Mouse (Mus musculus) neural tube, embryonic 10.5 days (tissue): Measurements from ENCODE around the gene Apex1.
"Not testable (repeated sequence)": the region's sequence is repeated elsewhere in the genome, so short reads cannot be mapped to it uniquely, and the experiment has no call there.

Experiments
- DNase-seq: peaks from one replicate; pipeline ENCODE4 v3.0.0-alpha.2; 2017; ENCODE audit warnings: low spot score; ENCODE audit errors: extremely low spot score

Gene Apex1

DNA sequence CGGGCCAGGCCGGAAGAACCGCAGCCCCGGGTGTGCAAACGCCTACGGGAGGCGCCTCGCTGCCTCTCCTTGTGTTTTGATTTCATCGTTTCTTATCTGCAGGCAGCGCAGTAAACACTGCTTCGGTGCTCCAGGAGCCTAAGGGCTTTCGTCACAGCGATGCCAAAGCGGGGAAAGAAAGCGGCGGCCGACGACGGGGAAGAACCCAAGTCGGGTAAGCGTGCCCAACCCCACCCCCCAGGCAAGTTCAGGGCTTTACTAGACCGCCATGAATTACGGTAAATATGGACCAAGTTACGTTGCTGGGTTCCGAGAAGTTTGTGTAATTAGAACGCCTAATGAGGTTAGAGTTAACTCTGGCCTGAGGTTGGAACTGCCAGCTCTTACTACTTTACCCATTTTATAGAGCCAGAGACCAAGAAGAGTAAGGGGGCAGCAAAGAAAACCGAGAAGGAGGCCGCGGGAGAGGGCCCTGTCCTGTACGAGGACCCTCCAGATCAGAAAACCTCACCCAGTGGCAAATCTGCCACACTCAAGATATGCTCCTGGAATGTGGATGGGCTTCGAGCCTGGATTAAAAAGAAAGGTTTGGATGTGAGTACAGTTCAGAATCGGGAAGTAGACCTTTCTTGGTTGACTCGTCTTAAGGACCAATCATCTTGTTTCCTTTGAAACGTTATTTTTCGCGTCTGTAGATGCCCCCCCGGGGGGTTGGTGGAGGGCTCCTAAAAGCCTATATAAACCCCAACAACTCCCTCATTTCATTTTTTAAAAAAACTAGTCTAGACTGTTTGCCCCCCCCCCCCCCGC, 548 bp downstream of the Apex1 start:
- DNase-seq = peak; percentile 44

DNA sequence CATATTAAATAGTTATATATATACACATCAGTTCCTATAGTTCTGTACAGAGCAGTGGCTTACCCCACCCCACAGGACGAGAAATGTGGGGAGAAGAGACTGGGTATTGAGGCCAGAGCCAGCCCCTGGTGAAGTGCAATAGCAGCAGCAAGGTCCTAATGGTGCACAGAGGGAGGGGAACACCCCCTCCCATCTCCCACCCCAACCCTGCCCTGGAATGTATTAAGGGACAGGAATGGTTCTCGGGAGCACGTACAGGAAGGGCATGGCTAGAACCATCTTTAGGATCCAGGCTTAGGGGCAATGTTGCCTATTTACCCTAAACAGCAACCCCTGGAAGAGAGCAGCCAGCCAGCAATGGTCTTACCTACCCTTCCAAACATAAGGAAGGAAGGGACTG, 2.6 kb downstream of the Apex1 start:
- no peak for DNase-seq

DNA sequence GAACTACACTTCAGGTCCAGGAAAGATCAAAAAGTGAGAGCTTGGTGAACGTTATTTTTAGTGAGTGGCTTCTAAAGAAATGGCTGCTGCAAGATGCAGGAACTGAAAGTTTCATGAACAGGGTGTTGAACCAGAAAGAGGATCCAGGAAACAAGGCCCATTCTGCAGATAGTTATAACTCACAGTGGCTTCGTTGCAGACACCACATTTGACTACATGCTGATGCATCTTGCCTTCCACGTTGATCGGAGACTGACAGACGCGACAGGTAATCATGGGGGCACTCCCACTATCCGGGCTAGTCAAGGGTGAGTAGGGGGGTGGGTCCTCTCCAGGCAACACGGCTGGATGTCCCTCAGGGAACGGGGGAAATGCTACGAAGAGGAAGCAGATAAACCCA, 5.2 kb downstream of the Apex1 start:
- no peak for DNase-seq

DNA sequence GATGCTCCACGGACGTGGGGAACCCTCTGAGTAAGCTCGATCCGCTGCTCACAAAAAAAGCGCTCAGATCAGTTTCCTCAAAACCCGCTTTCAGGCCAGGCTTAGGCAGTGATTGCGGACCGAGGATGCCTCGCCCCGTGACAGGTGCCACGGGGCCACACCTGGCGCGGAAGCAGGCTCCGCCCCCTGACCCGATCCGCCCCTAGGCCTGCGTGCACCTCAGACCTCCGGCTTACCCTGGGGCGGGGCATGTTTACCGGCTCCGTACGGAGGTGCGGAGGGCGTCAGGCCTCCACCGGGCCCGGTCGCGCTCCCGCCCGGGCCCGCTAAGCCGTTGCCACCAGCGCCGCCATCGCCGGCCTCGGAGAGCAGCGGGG, 5.6 kb downstream of the Apex1 start:
- no peak for DNase-seq

DNA sequence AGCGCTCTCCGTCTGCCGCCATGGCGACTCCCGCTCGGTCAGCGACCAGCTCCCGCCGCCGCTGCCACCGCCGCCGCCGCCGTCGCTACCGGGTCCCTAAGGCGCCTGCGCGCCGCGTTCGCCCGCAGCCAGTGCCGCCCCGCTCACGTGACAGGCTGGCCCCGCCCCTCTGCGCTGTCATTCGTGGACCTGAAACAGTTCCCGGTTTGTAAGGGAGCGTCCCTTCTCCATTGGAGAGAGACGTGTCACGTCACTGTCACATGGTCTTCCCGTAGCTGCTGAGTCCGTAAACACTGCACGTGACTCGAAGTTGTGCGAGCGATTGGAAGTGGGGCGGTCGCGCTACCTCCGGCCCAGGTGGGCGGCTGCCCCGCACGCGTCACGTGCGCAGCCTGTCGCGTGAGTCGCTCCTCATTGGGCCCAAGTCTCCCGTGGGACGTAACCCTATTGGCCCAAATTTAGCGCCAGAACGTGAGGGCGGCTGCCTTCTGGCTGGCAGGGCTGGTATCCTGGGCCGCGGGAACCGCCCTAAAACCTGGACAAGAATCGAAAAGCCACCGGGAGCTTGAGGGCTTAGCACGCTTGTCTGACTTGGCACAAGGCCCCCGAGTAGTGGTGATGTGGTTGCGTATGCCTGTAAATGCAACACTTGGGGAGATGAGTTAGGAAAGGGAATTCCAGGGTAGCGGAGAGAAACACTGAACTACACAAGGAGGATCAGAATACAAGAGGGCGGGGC, 6.2 kb downstream of the Apex1 start, which contains the start of the genes Pip4p1 and Pnp:
Gene Pip4p1 (minus strand): TSS at position 103 of the 739 bp plus-strand sequence.
Gene Pnp (plus strand): TSS at position 329 of the 739 bp plus-strand sequence.
- DNase-seq = peak; percentile 97

- no peak for DNase-seq
Observed at GRCm38 (mm10) chr14:50931493-50932020, 6.8 kb downstream of the Apex1 start.

DNA sequence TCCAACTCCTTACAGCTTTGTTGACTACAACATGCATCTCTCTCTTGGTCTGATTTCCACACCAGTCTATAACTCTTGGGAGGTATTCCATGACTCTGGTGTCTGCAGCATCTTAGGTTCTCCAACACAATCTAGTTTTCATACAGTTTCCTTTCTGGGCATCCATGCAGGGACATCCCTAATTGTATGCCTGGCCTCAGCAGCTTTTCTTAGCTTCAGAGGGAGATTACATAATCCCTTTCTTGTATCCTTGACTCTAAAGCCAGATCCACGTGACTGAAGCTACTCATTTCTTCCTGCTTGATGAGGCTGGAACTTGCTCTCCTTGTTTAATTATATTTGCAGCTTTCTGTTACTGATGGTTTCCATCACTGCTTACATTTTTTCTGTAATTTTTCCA, 11.9 kb downstream of the Apex1 start:
- DNase-seq = no peak

- DNase-seq = no peak
Observed at GRCm38 (mm10) chr14:50938119-50938908, 13.5 kb downstream of the Apex1 start.

- DNase-seq = no peak
Observed at GRCm38 (mm10) chr14:50938940-50939339, 14.2 kb downstream of the Apex1 start.

DNA sequence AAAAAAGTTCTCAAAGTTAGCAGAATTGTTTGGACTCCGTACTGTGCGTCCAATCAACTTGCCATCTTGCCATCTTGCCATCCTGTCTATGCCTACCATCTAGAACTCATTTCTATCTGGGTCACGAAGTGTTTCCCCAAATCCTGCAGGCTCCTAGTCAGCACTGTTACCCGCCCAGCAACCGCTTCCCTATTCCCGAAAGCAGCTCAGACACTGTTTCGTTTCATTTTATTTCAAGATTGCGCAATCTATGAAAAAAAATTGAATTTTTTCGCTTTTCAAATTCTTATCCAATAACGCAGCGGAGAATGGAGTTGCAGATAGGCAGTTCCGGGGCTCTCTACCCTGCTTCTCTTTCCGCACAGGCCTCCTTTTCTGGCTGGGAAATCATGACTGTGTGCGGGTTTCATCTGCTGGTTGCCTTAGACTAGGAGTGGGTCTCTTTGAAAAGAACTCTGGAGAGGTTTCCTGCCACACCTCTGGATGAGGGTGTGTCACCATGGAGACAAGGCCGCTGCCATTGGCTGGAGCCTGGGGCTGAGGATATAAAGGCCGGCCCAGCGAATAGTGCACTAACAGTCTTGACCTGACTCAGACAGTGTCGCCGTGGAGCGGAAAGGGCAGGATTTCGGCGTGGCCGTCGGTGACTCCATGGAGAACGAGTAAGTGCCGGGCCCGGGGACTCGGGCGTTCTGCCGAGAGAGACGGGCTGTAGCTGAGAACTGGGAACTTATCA, 19.3 kb downstream of the Apex1 start, which contains the start of gene Gm49342:
Gene Gm49342 (plus strand): TSS at position 586 of the 736 bp plus-strand sequence.
- peak; percentile 96 for DNase-seq

DNA sequence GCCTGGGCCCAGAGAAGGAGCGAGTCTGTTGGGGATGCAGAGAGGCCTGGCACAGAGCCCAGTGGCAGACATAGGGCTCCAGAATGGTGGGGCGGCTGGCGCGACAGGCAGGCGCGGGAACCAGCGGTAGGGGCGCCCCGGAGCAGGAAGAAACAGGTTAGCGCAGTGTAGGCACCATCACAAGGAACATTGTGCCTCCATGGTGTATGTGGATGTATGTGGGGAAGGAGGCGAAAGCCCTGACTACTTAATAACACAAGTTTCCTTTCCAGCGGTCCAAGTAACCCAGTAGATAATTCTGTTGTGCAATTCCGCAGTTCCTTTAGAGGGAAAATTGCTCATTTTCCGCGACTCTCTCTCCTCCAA, 19.9 kb downstream of the Apex1 start:
- not testable (repeated sequence) for DNase-seq

GRCm38 (mm10) chr14:50945081-50945480, 20.3 kb downstream of the Apex1 start:
- not testable (repeated sequence) for DNase-seq

DNA sequence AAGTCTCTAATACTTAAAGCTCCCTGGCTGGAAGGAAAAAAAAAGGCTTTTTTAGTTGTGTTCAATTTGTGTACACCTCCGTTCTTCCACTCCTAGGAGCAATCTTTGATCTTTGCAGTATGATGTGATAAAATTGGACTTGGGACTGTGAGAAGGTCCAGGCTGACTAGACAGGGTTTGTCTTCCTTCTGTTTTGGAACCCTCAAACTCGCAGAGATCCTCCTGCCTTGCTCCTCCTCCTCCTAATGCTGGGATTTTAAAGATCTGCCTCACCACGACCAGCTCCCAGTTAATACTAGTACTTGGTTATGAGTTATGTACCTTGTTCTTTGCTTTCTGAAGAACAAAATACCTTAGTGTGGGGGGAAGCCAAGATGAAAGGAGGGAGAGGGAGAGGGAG, 20.8 kb downstream of the Apex1 start:
- not testable (repeated sequence) for DNase-seq

- no peak for DNase-seq
Observed at GRCm38 (mm10) chr14:50955487-50955886, 30.7 kb downstream of the Apex1 start.

GRCm38 (mm10) chr14:50955942-50956508, 31.3 kb downstream of the Apex1 start, which contains the start of gene Pnp2:
Pnp2 (plus strand) TSS chr14:50955992.
- peak; percentile 35 for DNase-seq

GRCm38 (mm10) chr14:50956724-50957123, 32.0 kb downstream of the Apex1 start:
- not testable (repeated sequence) for DNase-seq

DNA sequence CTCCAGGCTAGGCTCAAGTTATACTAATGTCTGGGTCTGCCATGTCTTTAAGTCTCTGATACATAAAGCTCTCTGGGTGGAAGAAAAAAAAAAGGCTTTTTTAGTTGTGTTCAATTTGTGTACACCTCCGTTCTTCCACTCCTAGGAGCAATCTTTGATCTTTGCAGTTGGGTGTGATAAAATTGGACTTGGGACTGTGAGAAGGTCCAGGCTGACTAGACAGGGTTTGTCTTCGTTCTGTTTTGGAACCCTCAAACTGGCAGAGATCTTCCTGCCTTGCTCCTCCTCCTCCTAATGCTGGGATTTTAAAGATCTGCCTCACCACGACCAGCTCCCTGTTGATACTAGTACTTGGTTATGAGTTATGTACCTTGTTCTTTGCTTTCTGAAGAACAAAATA, 32.4 kb downstream of the Apex1 start:
- not testable (repeated sequence) for DNase-seq

GRCm38 (mm10) chr14:50958289-50958995, 33.7 kb downstream of the Apex1 start:
- not testable (repeated sequence) for DNase-seq

DNA sequence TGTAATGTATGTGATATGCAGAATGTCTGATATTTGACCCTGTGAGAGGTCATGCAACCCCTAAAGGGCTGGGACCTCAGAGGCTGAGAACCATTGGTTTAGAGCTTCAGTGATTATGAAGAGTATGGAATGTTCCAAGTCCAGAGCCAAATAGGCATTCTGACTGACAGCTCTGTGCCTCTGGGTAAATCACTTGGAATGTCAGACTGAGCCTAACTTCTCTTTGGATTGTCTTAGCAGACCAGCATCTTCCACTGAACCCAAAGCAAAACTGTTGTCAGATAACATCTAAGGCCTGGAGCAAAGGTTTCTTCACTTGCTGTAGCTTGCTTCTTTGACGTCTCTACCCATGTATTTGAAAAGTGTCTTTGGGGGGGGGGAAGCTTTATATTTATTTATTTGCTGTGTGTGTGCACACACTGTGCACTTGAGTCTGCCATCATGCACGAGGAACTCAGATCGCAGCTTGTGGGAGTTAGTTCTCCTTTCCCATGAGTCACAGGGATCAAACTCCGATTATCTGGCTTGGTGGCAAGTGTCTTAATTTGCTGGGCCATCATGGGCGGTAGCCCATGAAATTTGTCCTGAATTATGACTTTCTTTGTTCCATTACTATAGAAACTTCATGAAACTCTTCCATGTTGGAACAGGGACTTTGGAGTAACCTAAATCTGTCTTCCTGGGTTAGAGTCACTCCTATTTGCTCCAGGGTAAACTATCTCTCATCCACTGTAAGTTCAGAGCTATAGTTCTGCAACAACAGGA, 43.6 kb downstream of the Apex1 start:
- DNase-seq = no peak
